Mouse (Mus musculus): ENCODE results near the gene Chrd. TPM values are rescaled to one million over a fixed set of nuclear protein-coding genes. Genes with fewer than 3 reads are reported as not detected.
A peak's percentile ranks its signal among the peaks of the same experiment; 100 is the strongest.

The Chrd gene
- total and polyA plus RNA-seq, 3 experiments, result 0.05 TPM; not detected in 2

DNA sequence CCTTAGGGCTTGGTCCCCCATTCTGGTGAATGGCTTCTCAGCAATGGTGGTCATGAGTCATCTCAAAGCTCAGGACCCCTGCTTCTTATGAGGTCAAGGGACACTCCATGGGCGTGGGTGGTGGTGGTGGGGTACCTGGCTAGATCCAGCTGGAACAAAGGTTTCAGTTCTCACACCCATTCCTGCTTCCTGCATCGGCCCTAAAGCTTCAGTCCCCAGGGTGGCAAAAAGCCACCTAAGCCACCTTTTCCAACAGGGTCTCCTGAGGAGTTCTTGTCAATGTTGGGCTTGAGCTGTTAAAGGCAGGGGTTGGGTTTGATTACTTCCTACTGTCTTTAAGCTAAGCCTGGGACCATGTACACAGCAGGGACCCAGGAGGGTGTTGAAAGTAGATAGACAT lies 17.8 kb upstream of the Chrd start:
- no peak for TF ChIP-seq POLR2AphosphoS5 (IDR thresholded peaks at IDR 0.05; ENCODE audit: insufficient replicate concordance, low read depth, low read length)
- no peak for TF ChIP-seq GATA1 (IDR thresholded peaks at IDR 0.05; ENCODE audit: borderline replicate concordance, low read length)
- no peak for TF ChIP-seq GATA2 (IDR thresholded peaks at IDR 0.05; ENCODE audit: borderline replicate concordance, low read depth, low read length)
- TF ChIP-seq CTCF (IDR thresholded peaks at IDR 0.05; ENCODE audit: low read depth, low read length), result no peak
- no peak for TF ChIP-seq TAL1 (conservative IDR thresholded peaks at IDR 0.05; ENCODE audit: low read depth, low read length)
- peak overlapping the region; percentile 87 for H3K4me3 ChIP-seq (ENCODE audit: low read depth, low read length)
- peaks cover 77% of the 10 kb centered on the region for H3K4me1 ChIP-seq (ENCODE audit: insufficient read depth, low read depth, low read length)
- ATAC-seq (ENCODE audit: extremely low read depth, insufficient number of reproducible peaks, low FRiP score, poor library complexity, severe bottlenecking), result no peak
- no peaks in the 10 kb centered on the region for H3K9me3 ChIP-seq (replicated peaks)
- peaks cover 54% of the 10 kb centered on the region for H3K36me3 ChIP-seq (replicated peaks)
- no peak for DNase-seq (ENCODE audit: low spot score)
- no peaks in the 10 kb centered on the region for H3K27me3 ChIP-seq (ENCODE audit: insufficient read depth, low read length)

DNA sequence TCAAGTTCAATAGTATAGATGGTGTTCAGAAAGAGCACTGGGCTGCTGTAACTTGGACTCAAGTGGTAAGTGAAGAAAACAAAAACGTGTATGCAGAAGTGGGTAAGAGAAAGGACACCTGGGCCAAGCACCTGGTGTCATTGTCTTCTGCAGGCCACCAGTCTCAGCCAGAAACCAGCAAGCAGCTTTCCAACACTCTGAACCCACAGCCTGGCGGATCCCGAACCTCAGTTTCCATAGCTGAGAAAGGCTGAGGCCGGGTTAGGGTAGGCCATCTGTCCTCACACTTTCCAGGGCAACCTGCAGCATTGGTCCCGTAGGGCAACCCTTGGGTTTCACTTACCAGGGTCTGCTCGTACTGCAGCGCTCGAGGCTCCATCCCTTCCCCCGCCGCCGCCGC lies 17.4 kb upstream of the Chrd start:
- H3K4me1 ChIP-seq (ENCODE audit: insufficient read depth, low read depth, low read length), result peaks cover 77% of the 10 kb centered on the region

DNA sequence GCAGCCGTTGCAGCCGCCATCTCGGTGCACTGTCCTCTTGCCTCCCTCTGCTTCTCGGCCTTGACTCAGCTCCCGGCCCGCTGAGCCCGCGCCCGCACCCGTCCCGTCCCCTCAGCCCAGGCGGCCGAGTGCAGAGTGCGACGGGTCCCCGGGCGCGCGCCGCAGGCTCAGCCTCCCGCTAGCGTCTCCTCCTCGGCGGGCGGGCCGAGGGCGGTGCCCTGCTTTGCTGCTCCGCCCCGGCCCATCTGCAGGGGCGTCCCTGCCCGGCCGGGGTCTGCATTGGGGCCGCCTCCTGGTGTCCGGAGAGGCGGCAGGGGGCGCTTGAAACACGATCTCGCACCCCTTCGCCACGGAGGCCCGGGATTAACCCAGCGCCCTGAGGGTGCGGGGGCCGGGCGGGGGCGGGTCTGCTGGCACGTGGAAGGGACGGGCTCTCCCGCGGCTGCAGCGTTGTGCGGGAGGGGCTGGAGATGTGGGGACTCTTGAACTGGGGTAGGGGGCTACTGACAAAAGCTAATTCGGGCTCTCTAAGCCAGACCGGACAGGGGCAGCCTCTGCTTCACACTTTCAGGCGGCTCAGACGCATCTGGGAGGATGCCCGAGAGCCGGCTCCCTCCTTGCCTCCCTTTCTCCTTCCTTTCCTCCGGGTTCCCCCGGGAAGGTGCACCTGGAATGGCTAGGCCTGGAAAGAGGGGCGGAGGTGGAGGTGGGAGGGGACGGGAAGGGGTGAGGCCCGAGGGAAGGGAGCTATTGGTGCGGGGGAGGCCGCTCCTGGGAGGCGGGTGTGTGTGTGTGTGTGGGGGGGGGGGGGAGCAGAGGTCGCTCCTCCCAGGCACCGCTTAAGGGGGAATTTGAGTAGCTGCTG lies 16.7 kb upstream of the Chrd start:
- peaks cover 70% of the 10 kb centered on the region for H3K4me1 ChIP-seq (ENCODE audit: insufficient read depth, low read depth, low read length)
- TF ChIP-seq GATA2 (IDR thresholded peaks at IDR 0.05; ENCODE audit: borderline replicate concordance, low read depth, low read length) (no peak), GATA1 (IDR thresholded peaks at IDR 0.05; ENCODE audit: borderline replicate concordance, low read length) (no peak), TAL1 (conservative IDR thresholded peaks at IDR 0.05; ENCODE audit: low read depth, low read length) (no peak), POLR2AphosphoS5 (IDR thresholded peaks at IDR 0.05; ENCODE audit: insufficient replicate concordance, low read depth, low read length) (no peak), CTCF (IDR thresholded peaks at IDR 0.05; ENCODE audit: low read depth, low read length) (no peak)
- H3K36me3 ChIP-seq (replicated peaks), result peaks cover 53% of the 10 kb centered on the region
- no peaks in the 10 kb centered on the region for H3K9me3 ChIP-seq (replicated peaks)
- ATAC-seq (ENCODE audit: extremely low read depth, insufficient number of reproducible peaks, low FRiP score, poor library complexity, severe bottlenecking) (no peak), DNase-seq (ENCODE audit: low spot score) (peak; percentile 77)
- H3K4me3 ChIP-seq (ENCODE audit: low read depth, low read length), result peak overlapping the region; percentile 87
- H3K27me3 ChIP-seq (ENCODE audit: insufficient read depth, low read length), result no peaks in the 10 kb centered on the region

More for the DNA sequence above, 17.4 kb upstream of the Chrd start:
- DNase-seq (ENCODE audit: low spot score) (no peak), ATAC-seq (ENCODE audit: extremely low read depth, insufficient number of reproducible peaks, low FRiP score, poor library complexity, severe bottlenecking) (no peak)
- peaks cover 54% of the 10 kb centered on the region for H3K36me3 ChIP-seq (replicated peaks)
- no peak for TF ChIP-seq GATA2 (IDR thresholded peaks at IDR 0.05; ENCODE audit: borderline replicate concordance, low read depth, low read length)
- no peak for TF ChIP-seq POLR2AphosphoS5 (IDR thresholded peaks at IDR 0.05; ENCODE audit: insufficient replicate concordance, low read depth, low read length)
- TF ChIP-seq GATA1 (IDR thresholded peaks at IDR 0.05; ENCODE audit: borderline replicate concordance, low read length), result no peak
- TF ChIP-seq TAL1 (conservative IDR thresholded peaks at IDR 0.05; ENCODE audit: low read depth, low read length), result no peak
- H3K4me3 ChIP-seq (ENCODE audit: low read depth, low read length), result peak overlapping the region; percentile 87
- H3K9me3 ChIP-seq (replicated peaks), result no peaks in the 10 kb centered on the region
- no peaks in the 10 kb centered on the region for H3K27me3 ChIP-seq (ENCODE audit: insufficient read depth, low read length)

DNA sequence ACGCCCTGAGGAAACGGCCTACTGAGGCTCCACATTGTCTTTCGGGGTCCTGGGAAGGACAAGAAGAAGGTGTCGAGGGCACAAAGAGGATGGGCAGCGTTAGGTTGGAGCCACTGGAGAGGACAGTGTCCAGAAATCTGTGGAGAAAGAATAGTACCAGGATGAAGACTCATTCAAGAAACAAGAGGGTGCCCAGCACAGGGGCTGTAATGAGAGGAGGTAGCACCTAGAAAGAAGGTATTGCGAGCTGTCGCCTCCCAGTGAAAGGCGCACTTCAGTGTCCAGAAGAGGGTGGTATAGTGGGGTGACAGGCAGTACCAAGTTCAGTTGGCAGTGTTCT lies 16.1 kb upstream of the Chrd start:
- TF ChIP-seq CTCF (IDR thresholded peaks at IDR 0.05; ENCODE audit: low read depth, low read length), result no peak
- no peak for TF ChIP-seq TAL1 (conservative IDR thresholded peaks at IDR 0.05; ENCODE audit: low read depth, low read length)
- TF ChIP-seq GATA2 (IDR thresholded peaks at IDR 0.05; ENCODE audit: borderline replicate concordance, low read depth, low read length), result no peak
- TF ChIP-seq GATA1 (IDR thresholded peaks at IDR 0.05; ENCODE audit: borderline replicate concordance, low read length), result no peak
- TF ChIP-seq POLR2AphosphoS5 (IDR thresholded peaks at IDR 0.05; ENCODE audit: insufficient replicate concordance, low read depth, low read length), result no peak
- Histone ChIP-seq H3K36me3 (replicated peaks) (peaks cover 53% of the 10 kb centered on the region), H3K4me1 (ENCODE audit: insufficient read depth, low read depth, low read length) (peaks cover 64% of the 10 kb centered on the region), H3K27me3 (ENCODE audit: insufficient read depth, low read length) (no peaks in the 10 kb centered on the region), H3K4me3 (ENCODE audit: low read depth, low read length) (peak overlapping the region; percentile 87), H3K9me3 (replicated peaks) (no peaks in the 10 kb centered on the region)
- ATAC-seq (ENCODE audit: extremely low read depth, insufficient number of reproducible peaks, low FRiP score, poor library complexity, severe bottlenecking) (no peak), DNase-seq (ENCODE audit: low spot score) (no peak)

DNA sequence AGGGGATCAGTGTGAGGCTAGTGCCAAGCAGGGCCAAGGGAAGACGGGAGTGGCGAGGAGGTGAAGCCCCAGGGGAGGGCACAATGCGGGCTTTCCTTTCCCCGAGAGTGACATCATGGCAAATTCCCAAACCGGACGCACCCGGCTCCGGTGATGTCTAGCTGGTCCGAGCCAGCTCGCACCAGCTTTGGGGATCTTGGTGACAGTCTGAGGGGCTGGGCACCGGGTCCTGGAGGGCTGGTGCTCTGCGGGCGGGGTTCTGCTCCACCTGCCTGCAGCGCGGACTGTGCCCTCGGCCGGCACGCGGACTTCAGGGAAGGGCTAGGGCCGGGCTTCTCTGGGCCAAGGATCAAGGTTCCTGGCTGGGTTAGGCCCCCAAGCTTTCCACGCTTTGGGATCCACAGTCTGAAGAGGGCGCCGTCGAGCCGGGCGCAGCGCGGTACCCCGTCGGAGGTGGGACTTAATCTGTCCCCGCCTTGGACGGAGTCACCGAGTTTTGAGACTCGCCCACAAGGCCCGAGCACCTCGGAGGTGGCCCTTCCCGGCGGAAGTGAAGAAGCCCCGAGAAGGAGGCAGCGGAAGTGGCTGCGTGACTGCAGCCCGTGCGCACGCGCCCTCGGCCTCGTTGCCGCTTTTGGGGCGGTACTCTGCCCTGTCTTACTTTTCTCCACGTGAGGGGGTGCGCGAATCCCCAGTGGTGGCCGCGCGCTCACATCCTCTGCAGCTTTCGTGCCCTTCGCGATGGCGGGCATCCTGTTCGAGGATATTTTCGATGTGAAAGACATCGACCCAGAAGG lies 15.5 kb upstream of the Chrd start, which contains the start of the genes Polr2h and Clcn2:
Gene Polr2h (plus strand): TSS at position 485 of the 797 bp plus-strand sequence.
Gene Clcn2 (minus strand): TSS at position 566 of the 797 bp plus-strand sequence.
- TF ChIP-seq CTCF (IDR thresholded peaks at IDR 0.05; ENCODE audit: low read depth, low read length) (peak; percentile 73), TAL1 (conservative IDR thresholded peaks at IDR 0.05; ENCODE audit: low read depth, low read length) (no peak)
- Histone ChIP-seq H3K36me3 (replicated peaks) (peaks cover 53% of the 10 kb centered on the region), H3K27me3 (ENCODE audit: insufficient read depth, low read length) (no peaks in the 10 kb centered on the region), H3K9me3 (replicated peaks) (no peaks in the 10 kb centered on the region), H3K4me1 (ENCODE audit: insufficient read depth, low read depth, low read length) (peaks cover 62% of the 10 kb centered on the region), H3K4me3 (ENCODE audit: low read depth, low read length) (peak within 1 kb of the TSS; percentile 87)
- DNase-seq (ENCODE audit: low spot score) (peak; percentile 89), ATAC-seq (ENCODE audit: extremely low read depth, insufficient number of reproducible peaks, low FRiP score, poor library complexity, severe bottlenecking) (peak; percentile 84)

All from G1E (cell line).